Mouse (Mus musculus) kidney, postnatal 14 days (tissue): ENCODE results near the gene Slc35g3.

Experiments used
- DNase-seq: peaks from one replicate; pipeline ENCODE4 v3.0.0; 2022; ENCODE audit warnings: mixed read lengths

Slc35g3 gene

GRCm38 (mm10) chr11:69761868-69762267 is at the start of gene Slc35g3:
Slc35g3 (minus strand) TSS chr11:69761968.
- DNase-seq, result no peak

- DNase-seq, result no peak
Observed at GRCm38 (mm10) chr11:69810280-69810679, 48.5 kb upstream of the Slc35g3 start.

- DNase-seq, result no peak
Observed at GRCm38 (mm10) chr11:69807641-69808040, 45.9 kb upstream of the Slc35g3 start.

- DNase-seq, result no peak
Observed at GRCm38 (mm10) chr11:69806378-69806777, 44.6 kb upstream of the Slc35g3 start.

GRCm38 (mm10) chr11:69804972-69805909 is 43.5 kb upstream of the Slc35g3 start, which contains the start of gene Tmem102:
Tmem102 (minus strand) TSS chr11:69805624.
- DNase-seq, result peak; percentile 86

GRCm38 (mm10) chr11:69804652-69804940 is 42.8 kb upstream of the Slc35g3 start:
- peak; percentile 57 for DNase-seq

- DNase-seq, result peak; percentile 88
Observed at GRCm38 (mm10) chr11:69803786-69804651, 42.3 kb upstream of the Slc35g3 start.

- no peak for DNase-seq
Observed at GRCm38 (mm10) chr11:69803328-69803727, 41.6 kb upstream of the Slc35g3 start.

GRCm38 (mm10) chr11:69802648-69803105 is 40.9 kb upstream of the Slc35g3 start:
- DNase-seq, result peak; percentile 90

GRCm38 (mm10) chr11:69801379-69801977 is 39.7 kb upstream of the Slc35g3 start, which contains the start of gene Fgf11:
Fgf11 (minus strand) TSS chr11:69801857.
- DNase-seq, result peak; percentile 24

- DNase-seq, result peak; percentile 79
Observed at GRCm38 (mm10) chr11:69800392-69801197, 38.8 kb upstream of the Slc35g3 start.

- peak; percentile 32 for DNase-seq
Observed at GRCm38 (mm10) chr11:69800138-69800391, 38.3 kb upstream of the Slc35g3 start.

GRCm38 (mm10) chr11:69799394-69800137 is 37.8 kb upstream of the Slc35g3 start:
- no peak for DNase-seq

- no peak for DNase-seq
Observed at GRCm38 (mm10) chr11:69797924-69798323, 36.2 kb upstream of the Slc35g3 start.

GRCm38 (mm10) chr11:69795983-69796435 is 34.2 kb upstream of the Slc35g3 start:
- no peak for DNase-seq

GRCm38 (mm10) chr11:69795168-69795982 is 33.6 kb upstream of the Slc35g3 start, which contains the start of gene Chrnb1:
Chrnb1 (minus strand) TSS chr11:69795943.
- DNase-seq, result peak; percentile 98

- no peak for DNase-seq
Observed at GRCm38 (mm10) chr11:69793429-69793828, 31.7 kb upstream of the Slc35g3 start.

GRCm38 (mm10) chr11:69791420-69791819 is 29.7 kb upstream of the Slc35g3 start:
- DNase-seq, result no peak

- DNase-seq, result no peak
Observed at GRCm38 (mm10) chr11:69789431-69789830, 27.7 kb upstream of the Slc35g3 start.

GRCm38 (mm10) chr11:69787306-69787705 is 25.5 kb upstream of the Slc35g3 start:
- no peak for DNase-seq
